Mouse (Mus musculus): ENCODE results near the gene Wnt3a.

DNA sequence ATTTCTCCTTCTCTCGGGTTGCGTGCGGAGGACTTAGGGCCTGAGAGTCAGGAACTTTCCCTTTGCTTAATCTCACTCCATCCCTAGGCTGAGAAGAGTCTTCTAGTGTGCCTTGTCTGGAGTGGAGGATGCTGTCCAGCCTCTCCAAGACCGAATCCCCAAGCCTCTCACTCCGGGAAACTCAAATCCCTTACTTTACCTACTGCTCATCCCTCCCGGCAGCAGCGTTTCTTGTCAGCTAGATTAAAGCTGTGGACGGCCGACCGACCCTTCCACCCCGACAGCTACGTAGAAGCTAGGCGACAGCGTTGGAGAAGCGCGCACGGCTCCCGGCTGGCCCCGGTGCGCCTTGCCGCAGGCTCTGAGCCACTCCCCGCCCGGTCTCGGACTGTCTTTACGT, 846 bp downstream of the Wnt3a start:
- TF ChIP-seq POLR2A (IDR thresholded peaks at IDR 0.05; ENCODE audit: control insufficient read depth, extremely low read depth, insufficient read depth, low read length, poor library complexity): no peak
- no peak for TF ChIP-seq CTCF (IDR thresholded peaks at IDR 0.05; ENCODE audit: borderline replicate concordance, control insufficient read depth, extremely low read depth, insufficient read depth, low read length, poor library complexity)

Measured in thymus, adult 2 months (tissue).